In the genomic region with DNA sequence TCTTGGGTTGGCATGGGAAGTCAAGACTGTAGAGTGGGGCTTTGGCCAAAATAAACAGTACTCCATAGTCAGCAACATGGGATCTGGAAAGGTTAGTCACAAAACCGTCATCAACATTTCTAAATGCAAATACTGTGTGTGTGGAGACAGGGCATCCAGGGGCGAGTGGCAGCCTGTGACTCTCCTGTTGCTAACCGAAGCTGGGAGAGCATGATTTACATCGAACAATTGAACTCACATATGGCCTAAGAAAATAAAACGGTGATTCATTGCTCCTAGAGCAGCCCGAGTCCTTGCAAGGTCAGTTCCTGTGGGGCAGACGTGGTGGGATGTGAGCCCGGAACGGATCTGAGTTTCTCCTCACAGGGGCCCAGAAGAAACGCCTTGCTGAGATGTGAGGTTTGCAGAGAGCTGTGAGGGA, we compare ENCODE assay signal across 10 mouse cellular contexts.
DNase-seq lines count a peak whose midpoint lies in the region; ATAC-seq lines count a peak whose summit lies in the region.
"Had no signal": no experiment of that assay in that cellular context is flagged by ENCODE, and none has a peak within 500 bp of the region (broad histone marks: within the 10 kb centered on the region; RNA-seq: fewer than 3 reads in every experiment).

No protein-coding gene starts in this region.

- no peak overlapping the region for H3K9ac ChIP-seq in midbrain, embryonic 14.5 days (replicated peaks; ENCODE audit: low read length)
- no peak overlapping the region for H3K9ac ChIP-seq in forebrain, embryonic 12.5 days

- ATAC-seq in midbrain, embryonic 14.5 days (ENCODE audit: low FRiP score, low TSS enrichment): no peak
- no peak for ATAC-seq in forebrain, embryonic 12.5 days (ENCODE audit: low FRiP score)

- DNase-seq in adrenal gland, adult (ENCODE audit: inconsistent age in 2 of 2, low spot score in 1 of 2): peak; percentile 7 to 32
- no peak for DNase-seq in adrenal gland, adult 8-10 months
- DNase-seq in midbrain, embryonic 10.5 days (ENCODE audit: low spot score): no peak
- DNase-seq in midbrain, embryonic 14.5 days: no peak
- DNase-seq in kidney, postnatal 4 days: peak; percentile 60 to 73
- no peak for DNase-seq in urinary bladder, adult 18-20 months (ENCODE audit: low spot score in 2 of 2)
- no peak for DNase-seq in urinary bladder, postnatal 10 days (ENCODE audit: low spot score)
- DNase-seq: right cerebral cortex, postnatal 4 days had no signal

- no peak overlapping the region for H3K4me2 ChIP-seq in midbrain, embryonic 14.5 days (ENCODE audit: low read length)
- no peak overlapping the region for H3K4me2 ChIP-seq in forebrain, embryonic 12.5 days

- no peak overlapping the region for H3K4me3 ChIP-seq in midbrain, embryonic 10.5 days
- H3K4me3 ChIP-seq in midbrain, embryonic 14.5 days (replicated peaks; ENCODE audit: low read depth, low read length): no peak overlapping the region
- H3K4me3 ChIP-seq in forebrain, embryonic 12.5 days (replicated peaks): no peak overlapping the region
- H3K4me3 ChIP-seq: erythroblast, embryonic 14.5 days had no signal

- 68% methylated on average over 10 of the region's 10 CpGs for WGBS in midbrain, embryonic 10.5 days
- 78% methylated on average over 10 of the region's 10 CpGs for WGBS in midbrain, embryonic 14.5 days
- WGBS in forebrain, embryonic 12.5 days: 74% methylated on average over 10 of the region's 10 CpGs

- peaks cover 6% of the 10 kb centered on the region; the same call in 1 of the 2 replicates for H3K4me1 ChIP-seq in midbrain, embryonic 10.5 days
- H3K4me1 ChIP-seq in midbrain, embryonic 14.5 days (ENCODE audit: control insufficient read depth, insufficient read depth, low read length): no peaks in the 10 kb centered on the region
- H3K4me1 ChIP-seq in forebrain, embryonic 12.5 days: peaks cover 8% of the 10 kb centered on the region; the same call in 1 of the 2 replicates

- H3K9me3 ChIP-seq in midbrain, embryonic 10.5 days (replicated peaks): no peaks in the 10 kb centered on the region
- H3K9me3 ChIP-seq in midbrain, embryonic 14.5 days (ENCODE audit: control insufficient read depth, low read length): no peaks in the 10 kb centered on the region
- no peaks in the 10 kb centered on the region for H3K9me3 ChIP-seq in forebrain, embryonic 12.5 days

- no peaks in the 10 kb centered on the region for H3K36me3 ChIP-seq in midbrain, embryonic 10.5 days
- no peaks in the 10 kb centered on the region for H3K36me3 ChIP-seq in midbrain, embryonic 14.5 days (ENCODE audit: control insufficient read depth, insufficient read depth, low read length)
- H3K36me3 ChIP-seq in forebrain, embryonic 12.5 days (replicated peaks): no peaks in the 10 kb centered on the region

- H3K27ac ChIP-seq in midbrain, embryonic 10.5 days (replicated peaks): 0 out of 2 replicates have a peak overlapping the region, but pooled peaks have one; percentile 25
- H3K27ac ChIP-seq in midbrain, embryonic 14.5 days (replicated peaks; ENCODE audit: low read depth, low read length): no peak overlapping the region
- no peak overlapping the region for H3K27ac ChIP-seq in forebrain, embryonic 12.5 days

- no peaks in the 10 kb centered on the region for H3K27me3 ChIP-seq in midbrain, embryonic 10.5 days (ENCODE audit: low read depth, poor library complexity, severe bottlenecking)
- H3K27me3 ChIP-seq in midbrain, embryonic 14.5 days (ENCODE audit: control insufficient read depth, insufficient read depth, low read length): no peaks in the 10 kb centered on the region
- H3K27me3 ChIP-seq in forebrain, embryonic 12.5 days: no peaks in the 10 kb centered on the region

Comparison
In these comparisons a context has a peak if more than half of its experiments do, and no peak if none do; other contexts are left out.
1. DNase-seq: peak in adrenal gland, adult (2 of 2) and kidney, postnatal 4 days (2 of 2); none in adrenal gland, adult 8-10 months (single experiment), midbrain, embryonic 10.5 days (single experiment), midbrain, embryonic 14.5 days (single experiment), urinary bladder, adult 18-20 months (0 of 2) and urinary bladder, postnatal 10 days (single experiment).